Mouse (Mus musculus) C2C12 (cell line): ENCODE data around the gene Lmod2. TPM values are rescaled to one million over a fixed set of nuclear protein-coding genes. Genes with fewer than 3 reads are reported as not detected.

ENCODE experiments used
- H3K27me3 ChIP-seq: one replicate; pipeline ENCODE4 v1.6.1; 2011; ENCODE audit not compliant: control insufficient read depth, insufficient read depth, insufficient read length
- H3K36me3 ChIP-seq: one replicate; pipeline ENCODE4 v1.6.1; 2011; ENCODE audit not compliant: control insufficient read depth, insufficient read depth
- H3K4me3 ChIP-seq: one replicate; pipeline ENCODE4 v1.5.1; 2011; ENCODE audit warnings: mild to moderate bottlenecking, control low read depth; ENCODE audit not compliant: poor library complexity, insufficient read depth, severe bottlenecking
- H3K79me2 ChIP-seq: one replicate; pipeline ENCODE4 v1.6.1; 2011; ENCODE audit not compliant: control insufficient read depth, insufficient read depth
- H3K79me3 ChIP-seq: one replicate; pipeline ENCODE4 v1.6.1; 2011; ENCODE audit warnings: low read depth, control low read depth
- H3ac ChIP-seq: one replicate; pipeline ENCODE3; 2011; ENCODE audit warnings: low read depth; ENCODE audit not compliant: control insufficient read depth, insufficient read length
- CEBPB ChIP-seq: IDR thresholded peaks from one replicate; pipeline ENCODE4 v1.6.1; 2011; ENCODE audit warnings: low read depth, mild to moderate bottlenecking, control low read depth, moderate library complexity
- CTCF ChIP-seq: IDR thresholded peaks from one replicate; pipeline ENCODE4 v1.5.1; 2011; ENCODE audit not compliant: control insufficient read depth, insufficient read depth, insufficient read length
- FOSL1 ChIP-seq: IDR thresholded peaks from one replicate; pipeline ENCODE4 v1.8.0; 2011; ENCODE audit warnings: mild to moderate bottlenecking, low read length; ENCODE audit not compliant: poor library complexity, insufficient read depth, severe bottlenecking
- MAX ChIP-seq: IDR thresholded peaks from one replicate; pipeline ENCODE4 v1.6.1; 2011; ENCODE audit warnings: mild to moderate bottlenecking, control low read depth
- MYOD1 ChIP-seq: IDR thresholded peaks from one replicate; pipeline ENCODE4 v1.6.1; 2011; ENCODE audit warnings: low read depth; ENCODE audit not compliant: control insufficient read depth, insufficient read length
- MYOG ChIP-seq: IDR thresholded peaks from one replicate; pipeline ENCODE4 v1.6.1; 2011; ENCODE audit not compliant: control insufficient read depth, insufficient read length; ENCODE audit errors: extremely low read depth
- USF1 ChIP-seq: IDR thresholded peaks from one replicate; pipeline ENCODE4 v1.6.1; 2011; ENCODE audit warnings: low read depth, mild to moderate bottlenecking, control low read depth, moderate library complexity
- polyA plus RNA-seq: library from polyadenylated mRNA; unstranded; fragments of >200 nt; fragmentation: generic; extraction: Trizol; gene quantifications from one replicate; pipeline ENCODE4 v1.2.1, GENCODE M21; 2012; ENCODE audit warnings: missing spikeins

Lmod2 gene
- polyA plus RNA-seq, 1 experiment, result 0.07 TPM

DNA sequence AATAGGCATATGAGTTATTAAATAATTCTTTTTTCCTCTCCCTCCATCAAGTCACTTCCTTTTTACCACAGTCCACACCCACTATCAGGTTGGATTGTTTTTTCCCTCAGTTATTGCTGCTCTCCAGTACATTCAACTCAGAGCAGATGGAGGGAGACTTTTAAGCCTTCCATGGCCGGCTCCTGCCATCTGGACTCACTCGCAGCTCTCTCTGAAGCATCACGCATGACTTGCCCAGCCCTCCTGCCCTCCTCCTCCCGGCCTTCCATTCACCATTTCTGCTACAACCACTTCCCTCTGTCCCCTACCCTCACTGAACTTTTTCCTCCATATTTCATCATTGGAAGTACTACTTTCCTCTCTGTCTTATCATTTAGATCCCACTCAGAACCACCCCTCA, 19.2 kb downstream of the Lmod2 start:
- Histone ChIP-seq H3K4me3 (no peak overlapping the region), H3K27me3 (no peaks in the 10 kb centered on the region), H3ac (no peak overlapping the region), H3K36me3 (peaks cover 57% of the 10 kb centered on the region), H3K79me2 (no peaks in the 10 kb centered on the region), H3K79me3 (no peaks in the 10 kb centered on the region)
- TF ChIP-seq MYOG, result no peak
- TF ChIP-seq MYOD1, result no peak
- TF ChIP-seq FOSL1, result no peak
- TF ChIP-seq MAX, result no peak

DNA sequence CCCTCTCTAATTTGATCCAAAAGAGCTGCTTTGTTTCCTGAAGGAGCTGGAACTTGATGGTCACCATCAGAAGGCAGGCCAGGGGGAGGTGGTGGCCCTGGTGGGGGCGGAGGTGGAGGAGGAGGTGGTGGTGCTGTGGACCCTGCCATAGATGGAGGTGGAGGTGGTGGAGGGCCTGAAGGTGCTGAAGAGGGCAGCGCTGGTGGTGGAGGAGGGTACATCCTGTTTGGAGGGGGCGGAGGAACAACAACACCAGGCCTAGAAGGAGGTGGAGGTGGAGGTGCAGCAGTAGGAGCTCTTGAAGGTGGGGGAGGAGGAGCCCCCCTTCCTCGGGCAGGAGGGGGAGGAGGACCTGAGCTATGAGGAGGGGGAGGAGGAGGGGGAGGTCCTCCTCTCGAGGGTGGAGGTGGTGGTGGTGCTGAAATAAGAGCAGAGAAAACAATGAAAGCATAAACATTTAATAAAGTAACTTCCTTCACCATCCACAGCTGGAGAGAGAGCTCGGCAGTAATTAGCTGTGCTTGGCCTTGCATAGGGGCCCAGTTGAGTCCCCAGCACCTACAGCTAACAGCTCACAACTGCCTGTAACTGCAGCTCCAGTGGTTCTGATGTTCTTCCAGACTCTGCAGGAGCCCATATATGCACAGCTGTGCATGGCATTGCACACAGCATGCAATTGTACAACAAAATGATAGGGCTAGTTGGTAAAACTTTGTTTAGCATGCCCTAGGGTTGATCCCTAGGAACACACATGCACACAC, 21.9 kb downstream of the Lmod2 start:
- H3K36me3 ChIP-seq, result peaks cover 61% of the 10 kb centered on the region

DNA sequence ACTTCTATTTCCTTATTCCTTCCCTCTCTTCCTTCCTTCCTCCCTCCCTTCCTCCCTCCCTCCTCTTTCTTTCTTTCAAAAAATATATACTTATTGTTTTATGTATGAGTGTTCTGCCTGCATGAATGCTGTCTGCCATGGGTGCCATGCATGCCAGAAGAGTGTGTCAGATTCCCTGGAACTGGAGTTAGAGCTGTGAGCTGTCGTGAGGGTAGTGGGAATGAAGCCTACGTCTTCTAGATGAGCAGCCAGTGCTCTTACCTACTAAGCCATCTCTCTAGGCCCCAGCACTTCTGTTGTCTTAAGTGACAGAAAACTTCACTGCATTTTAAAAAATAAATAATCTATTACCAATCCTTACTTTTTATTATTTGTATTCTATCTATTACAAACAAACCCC, 23.4 kb downstream of the Lmod2 start:
- no peaks in the 10 kb centered on the region for H3K79me2 ChIP-seq
- TF ChIP-seq CEBPB (no peak), MAX (no peak), CTCF (no peak), FOSL1 (no peak), USF1 (no peak), MYOG (no peak), MYOD1 (no peak)
- H3K36me3 ChIP-seq, result peaks cover 57% of the 10 kb centered on the region
- H3K27me3 ChIP-seq, result no peaks in the 10 kb centered on the region
- H3ac ChIP-seq, result no peak overlapping the region
- no peak overlapping the region for H3K4me3 ChIP-seq
- no peaks in the 10 kb centered on the region for H3K79me3 ChIP-seq

More for the DNA sequence above, 21.9 kb downstream of the Lmod2 start:
- no peaks in the 10 kb centered on the region for H3K79me2 ChIP-seq
- no peaks in the 10 kb centered on the region for H3K79me3 ChIP-seq
- H3ac ChIP-seq, result no peak overlapping the region
- H3K27me3 ChIP-seq, result no peaks in the 10 kb centered on the region
- H3K4me3 ChIP-seq, result no peak overlapping the region
- TF ChIP-seq USF1 (no peak), MYOG (no peak)

DNA sequence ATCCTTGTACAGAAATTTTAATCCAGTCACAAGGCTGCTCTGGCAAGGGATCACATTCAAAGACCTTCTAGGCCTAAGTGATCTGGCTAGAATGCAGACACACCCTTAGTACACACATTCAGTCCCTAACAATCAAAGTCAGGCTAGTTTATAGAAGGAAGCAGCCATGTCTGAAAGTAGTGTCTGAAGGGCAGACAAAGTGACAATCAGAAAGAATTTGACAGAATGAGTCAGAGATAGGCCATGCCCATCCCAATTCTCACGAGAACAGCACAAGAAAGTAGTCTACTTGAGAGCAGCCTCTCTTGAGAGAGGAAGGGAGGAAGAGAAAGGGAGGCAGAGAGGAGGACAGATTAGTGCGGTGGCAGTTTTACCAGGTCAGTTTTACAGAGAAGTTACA, 24.5 kb downstream of the Lmod2 start:
- TF ChIP-seq CTCF (no peak), CEBPB (no peak), MYOD1 (no peak), MYOG (no peak), USF1 (no peak), MAX (no peak), FOSL1 (no peak)
- Histone ChIP-seq H3K27me3 (no peaks in the 10 kb centered on the region), H3K4me3 (no peak overlapping the region), H3K36me3 (peaks cover 55% of the 10 kb centered on the region), H3ac (no peak overlapping the region), H3K79me3 (no peaks in the 10 kb centered on the region), H3K79me2 (no peaks in the 10 kb centered on the region)

DNA sequence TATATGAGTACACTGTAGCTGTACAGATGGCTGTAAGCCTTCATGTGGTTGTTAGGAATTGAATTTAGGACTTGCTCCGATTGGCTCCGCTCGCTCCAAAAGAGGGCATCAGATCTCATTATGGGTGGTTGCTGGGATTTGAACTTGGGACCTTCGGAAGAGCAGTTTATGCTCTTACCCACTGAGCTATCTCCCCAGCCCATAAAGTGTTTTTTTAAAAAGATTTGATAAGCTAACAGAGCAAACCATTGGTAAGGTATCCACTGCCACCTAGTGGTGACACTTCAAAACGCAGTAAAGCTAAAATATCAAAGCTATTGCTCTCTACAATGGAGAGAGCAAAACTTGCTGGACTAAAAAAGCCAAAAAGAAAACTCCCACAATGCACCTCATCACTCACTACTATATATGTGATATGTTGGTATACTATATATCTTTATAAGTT, 30.0 kb downstream of the Lmod2 start:
- H3K36me3 ChIP-seq, result peaks cover 23% of the 10 kb centered on the region
- TF ChIP-seq MYOG (no peak), MAX (no peak), MYOD1 (no peak), FOSL1 (no peak), USF1 (no peak), CTCF (no peak), CEBPB (no peak)
- no peak overlapping the region for H3K4me3 ChIP-seq
- no peaks in the 10 kb centered on the region for H3K27me3 ChIP-seq
- no peaks in the 10 kb centered on the region for H3K79me3 ChIP-seq
- H3ac ChIP-seq, result no peak overlapping the region
- H3K79me2 ChIP-seq, result peaks cover 14% of the 10 kb centered on the region

DNA sequence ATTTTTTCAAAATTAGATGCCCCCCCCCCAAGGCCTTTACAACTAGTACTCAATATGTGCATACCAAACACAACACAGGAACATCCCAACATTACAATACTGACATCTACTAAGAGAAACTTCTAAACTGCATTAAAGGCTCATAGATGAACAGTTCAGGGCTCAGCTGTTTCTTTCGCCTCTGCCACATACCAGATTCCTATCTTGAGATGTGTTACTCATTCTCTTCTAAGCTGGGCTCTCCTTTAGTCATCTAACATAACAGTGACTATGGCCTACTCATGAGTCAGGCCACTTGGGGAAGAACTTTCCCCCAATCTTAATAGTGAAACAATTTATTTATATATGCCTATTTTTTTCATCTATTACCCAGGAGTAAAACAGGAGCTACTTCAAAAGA, 30.9 kb downstream of the Lmod2 start:
- Histone ChIP-seq H3K27me3 (no peaks in the 10 kb centered on the region), H3ac (no peak overlapping the region), H3K79me3 (peaks cover under 1% of the 10 kb centered on the region), H3K4me3 (no peak overlapping the region), H3K79me2 (peaks cover 14% of the 10 kb centered on the region), H3K36me3 (peaks cover 23% of the 10 kb centered on the region)
- TF ChIP-seq MAX (no peak), MYOD1 (peak; percentile 8)
